Mouse (Mus musculus): ENCODE measurements around the gene Efcab9.

DNA sequence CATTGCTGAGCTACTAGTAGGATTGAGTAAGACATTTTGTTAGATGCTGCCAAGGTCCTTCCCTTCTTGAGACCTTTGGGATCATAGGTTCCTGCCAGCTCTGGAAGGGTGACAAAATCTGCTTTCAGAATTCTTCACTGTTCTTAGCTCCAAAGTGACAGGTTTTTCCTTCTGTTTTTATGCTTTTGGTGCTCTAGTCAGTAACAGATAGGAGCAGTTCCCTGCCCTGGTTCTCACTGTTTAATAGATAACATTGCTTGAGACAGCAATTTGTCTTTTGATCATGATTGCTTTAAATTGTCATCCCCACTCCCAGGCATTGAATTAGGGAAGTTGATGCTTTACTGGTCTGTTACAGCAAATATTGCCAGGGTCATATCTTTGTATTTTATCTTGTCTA is 38.6 kb downstream of the Efcab9 start:
- TF ChIP-seq EP300 (IDR thresholded peaks at IDR 0.05; ENCODE audit: low read depth) = no peak
- no peak for TF ChIP-seq CTCF (IDR thresholded peaks at IDR 0.05; ENCODE audit: low read depth)
